Mouse (Mus musculus) spleen, adult 2 months (tissue): ENCODE data around the gene Antxr1.

Source experiments
- CTCF ChIP-seq: fragments of 200-500 bp; IDR thresholded peaks from 2 replicates; pipeline ENCODE4 v1.5.1; 2011; ENCODE audit warnings: mild to moderate bottlenecking, inconsistent platforms; ENCODE audit not compliant: insufficient read depth, insufficient read length, insufficient replicate concordance; ENCODE audit errors: extremely low read depth
- POLR2A ChIP-seq: fragments of 200-500 bp; IDR thresholded peaks from 2 replicates; pipeline ENCODE4 v1.6.1; 2011; ENCODE audit warnings: low read depth, low read length, inconsistent platforms

GRCm38 (mm10) chr6:87142239-87142638, 193.4 kb downstream of the Antxr1 start:
- TF ChIP-seq POLR2A (no peak), CTCF (no peak)
